Mouse (Mus musculus) layer of hippocampus, postnatal 36 days (tissue): Measurements from ENCODE around the gene Dner. TPM values are rescaled to one million over a fixed set of nuclear protein-coding genes. Genes with fewer than 3 reads are reported as not detected.

ENCODE experiments used
- DNase-seq, 2 experiments: peaks; one replicate each; pipeline ENCODE4 v3.0.0; 2022
- total RNA-seq, 2 experiments: library from RNA; stranded (reverse); gene quantifications; 2 replicates each; pipeline ENCODE4 v1.2.3; 2021

Gene Dner
- total RNA-seq, 2 experiments from 2014 or later: 113 to 118 TPM

DNA sequence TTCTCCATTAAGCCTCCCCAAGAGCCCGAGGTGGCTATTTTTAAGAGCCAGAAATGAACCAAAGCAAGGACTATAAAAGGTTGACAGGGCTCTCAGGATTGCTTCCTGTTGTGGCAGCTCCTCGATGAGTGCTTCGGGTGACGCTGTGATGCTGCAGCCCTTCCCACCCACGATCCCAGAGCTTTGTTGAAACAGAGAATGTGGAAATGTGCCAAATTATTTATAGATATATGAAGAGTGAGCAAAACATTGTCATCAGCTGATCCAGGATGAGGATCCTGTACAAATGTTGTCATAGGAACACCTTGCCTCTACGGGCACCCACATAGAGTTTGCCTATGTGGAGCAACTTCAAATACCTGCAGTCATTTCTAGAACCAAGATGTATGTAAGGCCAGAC lies 67.8 kb downstream of the Dner start:
- no peak for DNase-seq

DNA sequence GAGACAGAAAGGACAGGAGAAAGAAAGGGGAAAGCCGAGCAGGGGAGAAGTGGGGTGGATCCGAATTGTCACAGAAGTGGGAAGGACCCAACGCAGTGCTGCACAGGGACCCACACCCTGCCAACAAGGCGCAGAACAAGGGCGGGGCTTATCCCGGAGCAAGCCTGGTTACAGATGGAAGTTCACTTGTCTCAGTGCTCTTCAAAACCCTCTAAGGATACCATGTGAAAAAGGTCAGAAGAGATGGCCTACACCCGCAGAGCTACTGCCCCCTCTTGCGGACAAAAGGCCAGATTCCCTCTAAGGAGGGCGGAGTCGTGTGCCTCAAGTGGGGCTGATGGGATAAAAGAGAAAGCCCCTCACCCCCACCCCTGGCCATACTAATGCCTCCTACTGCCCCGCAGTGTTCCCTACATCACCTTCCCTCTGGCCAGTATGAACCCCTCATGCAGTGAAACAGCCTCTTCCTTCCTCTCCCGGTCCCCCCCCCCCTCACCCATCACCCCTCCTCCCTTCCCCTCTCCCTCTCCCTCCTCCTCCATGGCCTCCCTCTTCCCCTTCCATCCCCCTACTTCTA lies 73.0 kb downstream of the Dner start:
- no peak for DNase-seq

DNA sequence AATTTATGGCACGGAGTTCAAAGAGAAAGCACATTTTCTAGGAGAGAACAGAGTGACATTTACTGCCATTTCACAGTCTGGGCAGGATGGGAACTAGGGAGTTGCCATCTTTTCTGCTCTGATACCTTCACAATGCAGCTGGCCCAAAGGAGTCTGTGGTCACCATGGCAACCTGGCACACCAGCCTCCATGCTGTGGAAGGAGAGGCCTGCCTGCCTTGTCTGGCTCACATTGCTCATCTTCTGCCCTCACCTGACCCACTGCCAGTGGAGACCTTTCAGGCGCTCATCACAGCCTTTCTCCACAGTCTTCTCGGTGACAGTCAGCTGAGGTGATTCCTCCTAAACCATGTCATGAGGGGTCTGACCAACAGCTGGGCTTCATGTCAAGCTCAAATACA lies 74.7 kb downstream of the Dner start:
- peak; percentile 55 to 57 for DNase-seq

DNA sequence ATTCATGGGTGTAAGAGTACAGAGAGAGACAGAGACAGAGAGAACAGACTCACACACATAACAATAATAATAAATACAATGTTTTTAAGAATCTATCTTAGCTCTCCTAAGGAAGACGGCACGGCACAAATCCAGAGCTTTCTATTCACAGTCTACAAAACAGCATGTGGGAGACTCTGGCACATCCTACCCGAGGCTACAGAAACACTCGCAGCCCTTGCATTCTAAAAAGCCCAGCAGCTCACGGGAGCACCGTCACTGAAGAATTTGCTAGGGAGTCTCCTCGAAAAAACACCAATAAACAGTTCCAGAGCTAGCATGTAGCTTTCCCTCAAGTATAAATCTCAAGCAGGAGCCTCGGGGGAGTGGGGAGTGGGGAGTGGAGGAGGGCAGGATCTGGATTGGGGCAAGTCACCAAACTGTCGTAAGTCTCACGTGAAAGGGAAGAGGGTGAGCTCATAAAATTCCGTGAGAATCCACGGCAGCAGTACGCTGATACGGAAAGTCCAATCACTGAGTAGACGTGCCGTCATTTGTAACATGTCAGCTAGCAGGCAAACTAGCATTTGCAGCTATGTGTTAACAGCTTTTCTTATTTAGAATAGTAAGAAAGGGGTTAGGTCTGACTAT lies 76.8 kb downstream of the Dner start:
- peak; percentile 26 to 27 for DNase-seq

DNA sequence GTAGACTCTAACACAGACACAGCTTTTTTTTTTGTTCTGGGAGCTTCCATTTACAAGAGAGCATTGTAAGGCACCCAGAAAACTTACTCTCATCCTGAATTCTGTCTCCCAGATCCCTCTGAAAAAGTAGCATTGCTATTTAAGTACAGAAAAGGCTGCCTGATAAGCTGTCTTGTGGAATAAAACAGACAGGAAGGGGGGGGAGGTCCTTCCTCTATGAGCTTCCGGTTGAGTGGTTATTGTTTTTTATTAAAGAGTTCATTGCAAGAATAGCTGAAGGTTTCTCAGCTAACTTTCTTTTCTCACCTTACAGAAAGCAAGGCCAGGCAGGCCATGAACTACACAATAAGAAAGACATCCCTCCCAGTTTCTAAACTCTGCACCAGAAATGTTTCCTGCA lies 77.9 kb downstream of the Dner start:
- no peak for DNase-seq

DNA sequence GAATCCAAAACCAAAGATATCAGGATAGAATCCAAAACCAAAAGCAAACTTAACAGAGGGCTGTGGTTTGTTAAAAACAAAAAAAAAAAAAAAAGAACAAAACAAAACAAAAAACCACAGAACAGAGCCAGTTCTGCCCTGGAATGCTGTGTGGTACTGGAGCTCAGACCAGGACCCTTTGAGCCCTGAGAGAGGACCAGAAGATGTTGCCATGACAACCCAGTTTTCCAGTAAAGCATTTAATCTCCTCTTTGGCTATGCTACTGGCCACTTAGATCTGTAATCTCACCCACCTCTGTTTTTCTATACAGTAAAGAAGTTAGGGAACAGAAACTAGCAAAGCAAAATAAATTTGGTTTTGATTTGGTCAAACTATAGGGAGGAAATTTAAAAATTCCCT lies 79.9 kb downstream of the Dner start:
- DNase-seq: no peak

DNA sequence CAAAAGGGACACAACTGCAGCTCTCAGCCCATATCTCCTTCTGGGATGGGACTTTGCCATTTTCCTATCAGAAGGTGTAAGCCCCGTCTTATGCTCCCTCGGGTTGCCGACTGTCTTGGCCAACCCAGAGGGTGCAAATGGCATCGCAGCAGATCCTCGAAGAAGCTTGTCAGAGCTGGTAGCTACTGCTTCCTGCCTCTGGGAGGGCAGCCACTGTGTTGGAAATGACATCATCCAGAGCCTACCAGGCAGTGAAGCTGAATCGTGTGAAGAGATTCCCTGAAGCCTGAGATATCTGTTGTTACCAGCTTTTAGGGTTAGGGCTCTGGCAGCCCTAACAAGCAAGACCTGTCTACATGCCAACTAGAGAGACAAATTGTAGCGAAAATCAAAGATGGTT lies 81.4 kb downstream of the Dner start:
- DNase-seq: no peak

DNA sequence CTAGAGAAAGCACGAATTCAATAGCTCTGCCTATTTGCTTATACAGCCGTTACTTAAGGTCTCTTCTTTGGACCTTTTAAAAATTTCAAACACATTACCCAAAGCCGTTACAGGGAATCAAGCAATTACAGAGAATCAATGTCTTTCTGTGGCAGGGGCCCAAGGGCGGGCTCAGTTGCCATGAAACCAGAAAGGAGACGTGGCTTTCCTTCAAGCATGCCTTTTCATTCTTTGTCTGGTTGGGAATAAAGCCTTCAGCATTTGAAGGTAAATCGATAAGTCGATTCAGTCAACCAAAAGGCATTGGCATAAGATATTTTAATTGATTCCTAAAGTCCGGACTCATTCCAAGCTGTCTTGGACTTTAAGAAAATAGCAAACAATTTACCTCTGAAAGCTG lies 82.9 kb downstream of the Dner start:
- DNase-seq: no peak

DNA sequence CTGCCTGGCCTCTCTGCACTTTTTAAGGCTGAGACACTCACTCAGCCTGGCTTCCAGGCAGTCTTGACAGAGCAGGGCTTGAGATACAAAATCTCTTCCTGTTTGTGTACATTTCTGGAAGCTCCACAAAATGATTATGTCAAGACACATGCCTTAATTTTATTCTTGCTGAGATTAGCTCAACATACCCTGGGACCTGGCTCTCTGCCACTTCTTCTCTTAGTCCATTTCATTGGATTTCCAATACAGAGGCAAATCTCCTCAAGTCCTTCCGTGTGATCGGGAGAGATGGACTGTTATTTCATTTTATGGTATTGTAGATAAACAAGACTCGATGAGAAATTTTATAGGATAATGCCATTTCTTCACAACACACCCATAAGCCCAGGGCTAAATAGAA lies 84.7 kb downstream of the Dner start:
- no peak for DNase-seq

DNA sequence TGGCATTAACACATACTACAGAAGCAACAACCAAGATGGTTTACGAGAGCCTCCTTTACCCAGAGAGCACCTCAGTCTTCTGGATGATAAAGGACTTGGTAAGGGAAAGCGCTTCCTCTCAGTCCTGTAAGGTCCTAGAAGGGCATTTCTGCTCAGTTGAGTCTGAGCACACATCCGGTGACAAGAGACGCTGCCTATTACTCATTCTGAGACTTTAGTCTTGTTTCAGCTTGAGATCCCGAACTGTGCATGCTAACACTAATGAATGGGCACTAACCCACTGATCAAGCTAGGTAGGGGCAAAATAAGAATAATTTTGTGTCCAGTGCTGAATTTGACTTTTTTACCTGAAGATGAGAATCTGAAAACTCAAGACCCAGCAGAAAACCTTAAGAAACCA lies 97.0 kb downstream of the Dner start:
- no peak for DNase-seq

DNA sequence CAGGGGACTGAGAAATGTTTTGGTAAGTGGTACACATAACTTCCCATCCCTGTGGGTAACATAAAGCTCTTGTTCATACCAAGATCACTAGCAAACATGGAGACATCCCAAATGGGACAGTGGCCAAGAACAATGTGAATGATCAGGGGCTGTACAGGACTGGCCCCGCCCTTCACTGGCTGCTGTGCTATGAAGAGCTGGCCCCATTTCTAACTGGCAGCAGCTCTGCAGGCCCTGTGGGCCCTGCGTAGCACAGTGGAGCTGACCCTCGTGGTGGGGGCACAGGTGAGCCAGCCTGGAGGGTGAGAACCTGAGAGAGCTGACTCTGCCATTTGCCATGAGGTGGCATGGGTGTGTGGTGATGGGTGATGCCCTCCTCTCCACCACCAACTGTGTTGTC lies 100.0 kb downstream of the Dner start:
- DNase-seq: no peak

DNA sequence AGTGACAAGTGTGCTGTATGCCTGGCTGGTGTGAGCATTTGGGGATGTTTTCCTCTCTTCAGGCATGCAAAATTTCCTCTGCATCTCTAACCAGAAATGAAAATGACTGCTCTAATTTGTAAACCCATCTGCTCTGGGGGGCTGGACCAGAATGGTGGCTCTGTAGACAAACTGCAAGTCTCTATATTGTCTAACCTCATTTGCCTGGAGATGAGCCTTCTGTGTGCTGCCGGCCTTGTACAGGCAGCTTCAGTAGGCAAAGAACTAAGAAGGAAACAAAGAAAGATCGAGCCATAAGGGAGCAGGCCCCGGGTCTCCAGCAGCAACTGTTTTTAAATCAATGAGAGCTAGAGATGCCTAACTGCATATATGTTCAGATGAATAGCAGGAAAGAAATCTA lies 103.6 kb downstream of the Dner start:
- DNase-seq: no peak

DNA sequence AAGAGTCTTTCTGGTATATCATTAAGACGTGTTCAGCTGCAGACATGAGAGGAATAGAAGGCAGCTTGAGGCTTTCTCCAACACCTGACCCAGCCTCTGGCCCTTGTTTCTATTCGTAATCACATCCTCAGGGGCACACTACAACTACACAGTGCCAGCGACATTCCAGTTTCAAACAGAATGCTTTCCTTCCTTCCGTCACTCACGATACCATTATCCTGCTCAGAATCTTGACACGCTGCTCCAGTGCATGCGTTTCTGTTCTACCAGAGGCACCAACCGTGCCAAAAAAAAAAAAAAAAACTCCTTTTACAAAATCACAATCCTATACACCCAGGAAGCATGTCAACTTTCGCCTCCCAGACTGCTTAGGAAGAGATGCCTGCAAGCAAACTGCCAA lies 105.5 kb downstream of the Dner start:
- no peak for DNase-seq

DNA sequence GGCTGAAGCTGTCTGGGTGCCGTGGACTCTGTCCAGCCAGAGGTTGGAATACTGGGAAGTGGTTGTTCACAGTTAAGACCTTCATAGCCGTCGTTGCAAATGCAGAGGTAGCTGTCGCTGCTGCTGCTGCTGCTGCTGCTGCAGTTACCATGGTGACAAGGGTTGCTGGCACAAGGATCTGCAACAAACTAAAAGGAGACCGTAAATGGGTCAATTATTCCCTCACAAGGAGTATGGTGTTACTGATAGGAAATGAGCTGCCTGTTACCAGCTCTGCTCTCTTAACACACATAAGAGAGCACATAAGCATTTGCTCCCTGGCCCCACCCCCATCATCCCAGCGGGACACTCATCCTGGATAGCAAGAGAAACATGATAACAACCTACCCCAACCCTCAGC lies 110.6 kb downstream of the Dner start:
- DNase-seq: no peak

DNA sequence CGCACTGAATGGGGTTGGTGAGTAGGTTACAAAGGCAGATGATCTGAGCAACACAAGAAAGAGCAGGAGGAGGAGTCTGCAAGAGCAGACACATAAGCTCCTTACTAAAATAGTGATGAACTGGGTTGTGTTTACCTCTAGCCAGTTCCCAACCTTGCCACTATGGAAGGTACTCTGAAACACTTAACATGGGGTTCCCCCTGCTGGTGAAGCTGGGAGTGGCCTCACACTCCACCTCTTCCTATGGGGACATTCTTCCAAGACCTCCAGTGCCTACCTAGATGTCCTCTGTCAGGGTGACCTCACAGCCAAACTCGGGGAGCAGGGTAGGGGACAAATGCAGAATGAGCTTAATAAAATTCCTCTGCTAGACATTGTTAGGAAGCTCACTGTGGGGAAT lies 114.2 kb downstream of the Dner start:
- DNase-seq: peak; percentile 55 to 64

DNA sequence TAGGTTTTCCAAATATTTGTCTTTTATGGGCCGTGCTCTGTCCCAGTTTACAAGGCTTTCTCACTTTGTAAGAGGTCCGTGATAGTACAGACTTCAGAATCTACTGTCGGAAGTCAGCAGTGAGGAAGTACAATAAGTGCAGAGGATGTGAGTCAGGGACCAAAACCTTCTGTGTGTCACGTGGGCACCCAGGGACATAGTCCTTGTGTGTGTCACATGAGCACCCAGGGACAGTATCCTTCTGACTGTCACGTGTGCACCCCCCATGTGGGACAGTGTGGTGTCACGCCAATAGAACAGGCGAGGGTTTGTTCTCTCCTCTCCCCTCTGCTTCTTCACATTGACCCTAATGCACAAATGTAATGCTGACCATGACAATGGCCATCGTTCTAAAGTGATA lies 134.2 kb downstream of the Dner start:
- DNase-seq: no peak

DNA sequence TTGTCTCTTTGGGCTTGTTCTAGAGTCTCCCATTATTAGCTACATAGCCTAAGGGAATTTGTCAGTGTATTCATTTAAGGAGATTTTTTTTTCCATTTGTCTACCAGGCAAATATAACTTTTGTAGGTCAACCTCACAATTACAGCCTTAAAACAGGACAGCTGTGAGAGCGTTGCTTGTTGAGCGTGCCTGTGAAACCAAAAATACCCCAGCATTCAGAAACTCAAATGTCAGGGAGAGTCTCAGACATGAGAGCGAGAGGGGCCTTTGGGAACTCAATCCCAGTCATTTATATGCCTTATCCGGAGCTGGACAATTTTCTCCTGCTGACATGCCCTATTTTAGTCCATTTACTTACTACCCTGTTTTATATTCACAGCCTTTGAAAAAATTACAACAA lies 134.6 kb downstream of the Dner start:
- DNase-seq: no peak

DNA sequence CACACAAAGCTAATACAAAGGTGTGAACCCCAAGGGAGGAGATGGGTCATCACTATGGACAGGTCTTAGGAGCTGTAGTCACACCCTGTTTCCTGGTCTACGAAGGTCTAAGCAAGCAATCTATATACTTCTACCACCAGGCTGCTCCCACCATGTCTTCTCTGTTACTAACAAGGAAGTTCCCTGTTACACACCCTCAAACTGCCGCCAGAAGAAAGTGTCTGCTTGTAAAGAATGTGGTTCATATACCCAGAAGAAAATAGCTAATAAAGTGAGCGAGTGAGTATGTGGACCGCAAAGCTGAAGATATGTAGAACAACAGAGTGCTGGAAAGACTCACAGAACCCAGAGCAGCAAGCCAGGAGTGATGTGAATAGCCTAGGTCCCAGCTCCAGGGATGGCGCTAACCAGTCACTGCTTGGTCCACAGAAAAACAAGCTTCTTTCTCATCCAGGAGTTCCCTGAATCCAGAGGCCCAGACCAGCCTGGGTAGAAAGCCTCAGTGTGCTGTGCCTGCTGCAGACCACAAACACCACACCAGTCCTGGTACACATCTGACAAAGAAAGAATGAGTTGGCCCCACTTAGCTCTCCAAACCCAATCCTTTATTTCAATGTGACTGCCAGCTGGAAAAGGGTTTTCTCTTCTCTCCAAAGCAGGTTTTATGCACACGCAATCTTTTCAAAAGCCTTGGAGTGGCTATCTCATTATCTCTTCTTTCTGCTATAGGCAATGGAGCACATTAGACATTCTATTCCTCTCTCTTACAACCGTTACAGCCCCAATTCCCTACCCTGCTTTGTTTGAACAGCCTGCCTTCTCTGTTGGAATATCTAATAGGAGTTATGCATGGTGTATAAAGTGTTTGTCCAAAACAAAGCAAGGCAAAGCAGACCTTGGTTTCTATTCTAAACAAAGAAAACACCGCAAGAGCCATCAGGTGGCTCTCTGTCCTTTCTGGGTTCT lies 139.2 kb downstream of the Dner start:
- DNase-seq: no peak

DNA sequence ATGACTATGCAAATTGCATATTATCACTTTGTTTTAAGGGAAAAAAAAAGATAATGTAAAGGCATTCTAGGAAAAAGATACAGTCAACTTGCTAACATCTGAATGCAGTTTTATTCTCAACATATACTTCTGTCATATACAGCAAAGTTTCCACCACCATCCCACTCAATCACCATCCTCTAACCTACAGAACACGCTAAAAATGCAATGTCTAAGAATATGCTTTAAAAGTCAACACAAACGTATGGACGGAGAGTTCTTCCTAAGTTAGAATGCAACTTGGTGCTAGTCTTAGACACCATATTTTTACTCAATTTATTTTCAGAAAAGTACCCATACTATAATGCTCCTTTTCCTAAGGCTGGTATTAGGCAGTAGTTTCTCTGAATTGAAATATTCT lies 144.0 kb downstream of the Dner start:
- no peak for DNase-seq

DNA sequence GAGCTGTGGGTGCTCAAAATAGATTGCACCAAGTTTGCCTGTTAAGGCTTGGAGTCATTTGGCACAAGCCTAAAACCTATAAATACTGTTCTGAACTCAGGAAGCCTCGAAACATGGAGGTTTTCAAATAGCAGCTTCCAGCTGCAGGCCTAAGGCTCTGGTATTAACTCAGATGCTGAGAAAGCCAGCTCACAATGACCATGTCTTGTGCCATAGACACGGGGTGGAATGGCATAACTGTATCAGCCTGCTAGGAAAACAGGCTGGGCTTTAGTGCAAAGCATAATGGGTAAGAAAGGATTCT lies 146.0 kb downstream of the Dner start:
- no peak for DNase-seq

DNA sequence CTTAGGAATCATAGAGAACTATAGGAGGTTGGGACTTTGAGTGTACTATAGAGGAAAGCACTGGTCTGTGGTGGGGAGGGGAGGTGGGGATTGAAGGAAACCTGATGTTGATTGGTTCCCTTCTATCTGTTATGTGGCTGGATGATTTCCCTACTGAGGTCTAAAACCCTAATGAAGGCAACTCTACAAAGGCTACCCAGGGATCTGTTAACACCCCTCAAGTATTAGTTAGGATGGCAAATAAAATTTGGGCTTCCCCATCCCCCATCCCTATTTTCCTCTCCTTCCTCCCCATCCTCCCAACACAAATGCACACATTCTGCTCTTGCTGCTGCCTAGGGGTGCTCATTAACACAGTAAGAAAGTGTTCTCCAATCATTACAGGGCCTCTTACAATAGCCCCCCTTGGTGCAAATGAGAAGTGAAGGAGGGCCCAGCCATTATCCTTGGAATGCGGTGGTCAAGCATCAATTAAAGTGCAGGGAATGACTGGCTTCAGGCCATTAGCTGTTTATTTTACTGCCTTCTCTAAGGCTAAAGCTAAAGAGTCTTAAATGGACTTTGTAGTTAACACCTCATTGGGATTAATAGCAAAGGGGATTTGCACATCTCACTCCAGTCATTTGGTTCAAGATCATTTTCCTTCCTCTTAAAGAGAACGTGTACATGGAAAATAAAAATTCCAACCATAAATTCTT lies 146.5 kb downstream of the Dner start:
- DNase-seq: no peak

DNA sequence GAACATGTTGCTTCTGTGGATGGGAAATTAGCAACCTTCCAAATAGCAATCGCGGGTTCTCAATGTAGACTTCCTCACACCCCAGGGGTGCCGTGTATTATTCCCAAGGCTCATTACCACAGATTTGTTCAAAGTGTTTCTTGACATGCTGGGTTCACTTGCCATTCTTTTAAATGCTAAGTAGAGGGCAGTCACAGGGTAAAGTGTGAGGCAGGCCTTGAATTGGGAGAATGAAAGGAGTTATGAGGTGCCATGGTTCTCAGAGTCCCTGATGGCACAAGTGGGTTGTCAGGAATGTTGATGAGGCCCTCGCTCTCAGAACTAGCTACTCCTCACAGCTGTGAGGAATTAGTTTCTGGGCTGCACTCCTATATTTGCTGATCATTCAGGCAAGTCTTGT lies 160.0 kb downstream of the Dner start:
- DNase-seq: no peak

DNA sequence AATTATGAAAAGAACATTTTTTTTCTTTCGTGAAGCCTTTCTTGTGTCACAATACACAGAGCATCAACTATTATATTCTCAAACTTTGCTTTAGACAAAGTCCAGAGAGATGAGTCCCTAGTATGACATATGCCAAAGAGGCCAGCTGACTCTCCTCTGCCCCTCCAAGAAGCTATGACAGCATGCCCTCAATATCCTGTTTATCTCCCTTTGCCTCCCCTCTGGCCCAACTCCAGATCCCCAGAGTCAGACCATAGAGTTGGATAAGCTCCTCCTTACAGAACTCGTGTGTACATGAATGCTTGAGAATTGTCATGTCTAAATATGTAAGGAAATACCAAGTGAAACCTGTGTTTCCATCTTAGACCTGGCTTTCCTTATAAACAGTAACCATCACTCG lies 170.5 kb downstream of the Dner start:
- no peak for DNase-seq
